Mouse (Mus musculus) cerebellum, postnatal 36 days (tissue): ENCODE data around the gene Umod.

ENCODE experiments used
- DNase-seq, 2 experiments: peaks; one replicate each; pipeline ENCODE4 v3.0.0; 2021 to 2022; ENCODE audit warnings: mixed read lengths in 2 of 2

Umod gene

DNA sequence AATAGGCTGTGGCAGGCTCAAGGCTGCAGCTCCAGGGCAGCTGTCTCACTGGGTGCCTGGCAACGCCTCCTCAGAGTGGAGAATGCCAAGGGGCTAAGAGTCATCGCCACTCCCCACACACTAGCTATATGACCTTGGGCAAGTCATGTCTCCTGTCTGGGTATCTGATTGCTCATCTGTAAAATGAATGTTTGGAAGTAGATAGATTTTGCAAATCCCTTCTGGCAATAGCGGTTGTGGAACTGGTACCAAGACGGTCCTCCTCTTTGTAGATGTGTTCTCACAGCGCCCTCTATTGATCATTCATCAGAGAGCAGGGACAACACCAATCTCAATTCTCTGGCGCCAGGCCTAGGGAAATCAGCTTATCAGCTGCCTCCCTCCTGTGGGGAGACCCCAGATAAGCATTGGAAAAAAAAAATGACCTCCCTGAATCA lies 51.9 kb downstream of the Umod start:
- DNase-seq: peak; percentile 22 to 51

DNA sequence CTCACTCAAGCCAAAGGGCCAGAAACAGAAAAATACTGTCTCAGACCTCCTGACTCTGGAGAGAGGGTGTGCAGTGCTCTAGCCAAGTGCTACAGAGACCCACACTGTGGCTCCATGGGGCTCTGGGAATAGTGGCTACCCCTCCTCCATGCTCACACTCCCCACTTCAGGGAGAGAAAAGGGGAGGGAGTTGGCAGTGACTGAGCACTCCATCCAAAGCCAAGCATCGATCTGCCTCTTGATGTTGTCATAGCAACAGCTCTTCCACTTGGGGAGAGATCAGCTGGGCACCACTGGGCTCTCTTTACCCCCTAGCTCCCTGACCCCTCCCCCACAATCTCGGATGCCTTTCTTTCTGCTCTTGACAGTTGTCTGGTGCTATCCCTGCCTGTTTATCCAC lies 58.4 kb downstream of the Umod start:
- DNase-seq: no peak

DNA sequence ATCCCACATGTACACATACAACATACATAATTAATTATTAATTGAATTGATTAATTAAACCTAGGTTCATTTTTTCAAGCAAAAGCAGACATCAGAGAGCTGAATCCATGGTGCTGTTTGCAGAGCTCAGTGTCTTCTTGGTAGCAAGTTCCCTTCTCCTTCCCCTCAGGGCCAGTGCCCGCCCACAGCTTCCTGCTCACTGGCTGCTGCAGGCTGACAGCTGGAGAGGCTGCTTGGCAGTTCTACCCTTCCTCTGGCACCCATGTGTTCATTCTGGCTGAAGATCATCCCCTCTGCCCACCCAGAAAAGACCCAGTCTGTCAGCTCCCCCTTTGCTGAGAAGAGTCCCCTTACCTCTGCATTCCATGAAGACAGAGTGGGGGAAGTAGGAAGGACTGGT lies 60.6 kb downstream of the Umod start:
- DNase-seq: no peak
